Mouse (Mus musculus) ES-CJ7 (cell line): ENCODE results near the gene Olfr1412.

ENCODE experiments used
- DNase-seq: peaks from one replicate; pipeline ENCODE4 v3.0.0; 2011; ENCODE audit warnings: low read depth, low spot score

Gene Olfr1412

DNA sequence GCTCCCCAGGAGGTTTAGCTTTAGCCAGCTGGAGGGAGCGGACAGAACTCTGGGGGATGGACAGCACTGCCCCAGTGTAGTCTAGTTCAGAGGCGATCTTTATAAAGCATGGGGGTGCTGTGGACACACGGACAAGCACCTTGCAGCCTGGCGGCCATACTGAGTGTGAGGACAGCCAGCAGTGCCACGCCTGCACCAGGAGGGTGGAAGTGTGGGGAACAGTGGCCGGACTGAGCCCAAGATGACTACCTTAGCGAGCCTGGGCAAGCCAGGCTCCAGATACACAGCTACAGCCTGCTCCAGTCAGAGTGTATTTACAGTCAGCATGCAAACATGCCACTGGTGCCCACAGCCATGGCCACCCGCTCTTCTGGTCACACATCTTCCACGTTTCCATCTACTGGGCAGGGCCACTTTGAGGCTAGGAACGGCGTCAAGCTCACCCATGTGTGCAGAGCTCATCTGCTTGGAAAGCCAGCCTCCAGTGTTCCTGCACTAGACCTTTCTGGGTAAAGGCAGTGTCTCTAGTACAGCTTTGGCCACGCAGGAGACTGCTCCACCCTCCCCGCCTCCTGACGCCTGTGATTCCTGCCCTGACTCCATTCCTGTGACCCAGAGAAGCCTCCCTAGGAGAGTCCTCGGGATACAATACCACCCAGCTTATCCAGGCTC is 52.1 kb downstream of the Olfr1412 start:
- DNase-seq, result no peak

DNA sequence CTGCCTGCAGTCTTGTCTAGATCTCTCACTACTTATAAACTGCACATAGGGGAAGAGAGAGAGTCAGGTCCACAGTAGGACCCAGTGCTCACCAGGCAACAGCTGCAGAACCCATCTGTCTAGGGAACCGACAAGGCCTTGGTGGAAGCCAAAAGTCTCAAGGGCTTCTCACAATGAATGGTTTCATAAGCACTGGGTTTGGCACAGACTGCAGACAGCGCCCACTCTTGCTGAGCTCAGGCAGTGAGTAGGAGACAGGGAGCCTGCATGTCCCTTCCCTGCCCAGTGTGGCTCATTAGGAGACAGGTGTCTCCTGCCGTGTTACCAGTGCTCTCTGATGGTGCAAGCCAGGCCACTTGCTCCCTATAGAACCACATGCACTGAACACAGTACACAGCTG is 52.6 kb downstream of the Olfr1412 start:
- DNase-seq, result no peak

DNA sequence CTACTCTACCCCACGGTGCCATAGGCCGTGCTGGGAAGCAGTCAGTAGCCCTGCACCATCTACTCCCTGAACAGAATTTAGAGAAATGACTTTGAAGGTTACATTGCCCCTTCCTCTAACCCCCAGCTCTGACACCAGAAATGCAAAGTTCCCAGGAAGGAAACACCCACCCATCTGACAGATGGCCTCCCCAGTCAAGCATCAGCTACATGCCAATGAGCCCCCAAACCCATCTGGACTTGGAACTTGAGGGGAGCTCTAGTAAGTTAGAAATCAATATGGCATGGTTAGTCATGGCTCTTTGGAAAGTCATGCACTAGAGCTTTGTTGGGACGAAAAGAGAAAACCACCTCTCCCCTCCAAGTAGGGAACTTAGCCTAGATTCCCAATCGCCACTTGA is 53.2 kb downstream of the Olfr1412 start:
- DNase-seq, result no peak

DNA sequence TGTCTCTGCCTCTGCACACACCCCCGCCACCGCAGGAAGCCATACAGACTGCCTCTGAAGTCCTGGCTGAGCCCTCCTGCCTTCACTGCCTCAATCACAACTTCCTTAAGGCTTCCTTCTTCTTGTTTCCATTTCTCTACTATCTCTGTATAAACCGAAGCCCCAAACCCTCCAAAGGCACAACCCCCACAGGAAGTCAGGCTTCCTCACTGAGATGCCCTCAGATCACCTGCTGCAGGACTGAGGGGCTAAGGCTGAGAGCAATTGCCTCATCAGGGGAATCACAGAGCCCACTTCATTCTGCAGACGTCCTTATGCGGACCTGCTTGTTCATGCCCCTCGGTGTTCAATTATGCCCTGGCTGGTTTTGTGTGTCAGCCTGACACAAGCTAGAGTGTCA is 54.8 kb downstream of the Olfr1412 start:
- no peak for DNase-seq
